Mouse (Mus musculus) cerebral cortex, adult 2 months (tissue): ENCODE measurements around the gene Cntd1.

Experiments
- WGBS: fragments of 180-500 bp; shearing (Covaris S2); methylation state at CpG from one replicate; pipeline ENCODE4 v1.1.7; 2018; 5-methylcytosine and 5-hydroxymethylcytosine counted together

The Cntd1 gene

GRCm38 (mm10) chr11:101291231-101291630 is 12.4 kb downstream of the Cntd1 start:
- WGBS, result 91% methylated on average over 8 of the region's 8 CpGs

- WGBS, result 89% methylated on average over 8 of the region's 8 CpGs
Observed at GRCm38 (mm10) chr11:101295191-101295590, 16.4 kb downstream of the Cntd1 start.

- WGBS, result 68% methylated on average over 7 of the region's 7 CpGs
Observed at GRCm38 (mm10) chr11:101300881-101301280, 22.1 kb downstream of the Cntd1 start.

- 10% methylated on average over 26 of the region's 26 CpGs for WGBS
Observed at GRCm38 (mm10) chr11:101301299-101302003, 22.6 kb downstream of the Cntd1 start.

- 4% methylated on average over 39 of the region's 39 CpGs for WGBS
Observed at GRCm38 (mm10) chr11:101302004-101302798, 23.4 kb downstream of the Cntd1 start, which contains the start of gene Becn1. Gene Becn1 (minus strand): TSS chr11:101302286.

- 41% methylated on average over 5 of the region's 5 CpGs for WGBS
Observed at GRCm38 (mm10) chr11:101307744-101308143, 28.9 kb downstream of the Cntd1 start.

GRCm38 (mm10) chr11:101311083-101311482 is 32.3 kb downstream of the Cntd1 start:
- WGBS, result 91% methylated on average over 3 of the region's 3 CpGs

- WGBS, result 66% methylated on average over 3 of the region's 3 CpGs
Observed at GRCm38 (mm10) chr11:101312150-101312549, 33.3 kb downstream of the Cntd1 start.

- 94% methylated on average over 1 of the region's 1 CpGs for WGBS
Observed at GRCm38 (mm10) chr11:101314567-101314966, 35.8 kb downstream of the Cntd1 start.

- WGBS, result 79% methylated on average over 8 of the region's 8 CpGs
Observed at GRCm38 (mm10) chr11:101315082-101315650, 36.4 kb downstream of the Cntd1 start.

- under 1% methylated on average over 56 of the region's 62 CpGs for WGBS
Observed at GRCm38 (mm10) chr11:101315665-101316500, 37.1 kb downstream of the Cntd1 start, which contains the start of gene Psme3. Gene Psme3 (plus strand): TSS chr11:101316213.

GRCm38 (mm10) chr11:101316501-101316917 is 37.7 kb downstream of the Cntd1 start:
- WGBS, result under 1% methylated on average over 17 of the region's 17 CpGs

GRCm38 (mm10) chr11:101323609-101324008 is 44.8 kb downstream of the Cntd1 start:
- WGBS, result 6% methylated on average over 4 of the region's 4 CpGs

- 87% methylated on average over 5 of the region's 5 CpGs for WGBS
Observed at GRCm38 (mm10) chr11:101324763-101325162, 46.0 kb downstream of the Cntd1 start, which contains the start of gene Aoc2. Gene Aoc2 (plus strand): TSS chr11:101325063.

GRCm38 (mm10) chr11:101325201-101325600 is 46.4 kb downstream of the Cntd1 start:
- 91% methylated on average over 11 of the region's 11 CpGs for WGBS

- WGBS, result 89% methylated on average over 11 of the region's 11 CpGs
Observed at GRCm38 (mm10) chr11:101326147-101326546, 47.3 kb downstream of the Cntd1 start.

GRCm38 (mm10) chr11:101327311-101327710 is 48.5 kb downstream of the Cntd1 start:
- 43% methylated on average over 3 of the region's 3 CpGs for WGBS

GRCm38 (mm10) chr11:101328941-101329635 is 50.3 kb downstream of the Cntd1 start:
- WGBS, result 60% methylated on average over 6 of the region's 6 CpGs

GRCm38 (mm10) chr11:101330371-101330924 is 51.6 kb downstream of the Cntd1 start, which contains the start of gene Aoc3:
Gene Aoc3 (plus strand): TSS chr11:101330605.
- 63% methylated on average over 7 of the region's 7 CpGs for WGBS

GRCm38 (mm10) chr11:101330961-101331360 is 52.1 kb downstream of the Cntd1 start:
- 87% methylated on average over 6 of the region's 6 CpGs for WGBS
